Mouse (Mus musculus): ENCODE results near the gene Tmem221.

Tmem221 gene

DNA sequence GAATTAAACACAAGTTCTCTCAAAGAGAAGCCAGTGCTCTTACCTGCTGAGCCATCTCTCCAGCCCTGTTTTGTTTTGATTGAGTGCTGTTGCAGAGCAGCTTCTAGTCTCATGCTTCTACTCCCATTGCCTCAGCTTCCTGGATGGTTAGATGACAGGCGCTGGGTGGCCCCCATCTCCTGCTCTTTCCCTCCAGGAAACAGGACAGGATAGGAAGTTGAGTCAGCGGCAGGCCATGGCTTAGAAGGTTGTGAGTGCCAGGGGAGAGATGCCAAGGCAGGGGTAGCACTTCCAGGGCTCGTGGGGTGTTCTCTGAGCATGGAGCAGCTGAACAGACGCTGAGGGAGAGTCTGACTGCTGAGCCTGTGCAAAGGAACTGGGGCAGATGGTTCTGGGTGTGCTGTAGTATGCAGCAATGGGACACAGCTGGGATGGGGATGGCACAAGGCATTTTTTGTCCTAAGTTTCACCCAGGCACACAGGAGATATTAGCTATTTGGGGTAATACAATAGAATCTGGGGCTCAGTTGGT lies 19.3 kb upstream of the Tmem221 start:
- DNase-seq (ENCODE audit: low spot score in 2 of 2): no peak

DNA sequence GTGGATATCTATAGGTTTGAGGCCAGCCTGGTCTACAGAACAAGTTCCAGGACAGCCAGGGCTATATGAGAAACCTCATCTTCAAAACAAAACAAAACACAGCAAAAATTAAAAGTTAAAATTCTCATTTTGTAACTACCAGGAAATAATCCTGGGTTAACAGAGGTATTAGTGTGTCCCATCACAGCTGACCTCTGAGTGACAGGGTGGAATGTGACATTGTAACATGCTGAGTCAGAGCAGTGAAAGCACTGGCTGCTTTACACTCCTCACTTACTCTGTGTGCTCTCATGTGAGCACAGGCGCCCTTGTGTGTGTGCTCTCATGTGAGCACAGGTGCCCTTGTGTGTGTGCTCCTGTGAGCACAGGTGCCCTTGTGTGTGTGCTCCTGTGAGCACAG lies 16.3 kb upstream of the Tmem221 start:
- DNase-seq (ENCODE audit: low spot score in 2 of 2): no peak

DNA sequence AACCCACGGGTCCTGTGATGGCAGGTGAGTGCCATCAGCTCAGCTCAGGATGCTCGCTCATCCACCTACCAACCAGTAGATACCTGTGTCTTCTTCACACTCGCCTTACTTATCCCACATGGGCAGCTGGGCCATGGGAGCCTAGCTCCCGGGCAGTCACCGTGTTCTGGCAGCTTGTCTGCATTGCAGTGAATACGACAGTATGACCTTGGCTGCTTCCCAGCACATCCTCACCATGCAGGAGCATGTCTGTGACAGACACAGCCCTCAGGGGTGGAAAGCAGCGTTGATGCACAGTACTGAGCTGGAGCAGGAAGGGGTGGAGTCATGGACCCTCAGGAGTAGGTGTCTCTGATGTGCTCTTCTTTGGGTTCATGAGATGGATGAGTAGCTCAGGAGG lies 15.8 kb upstream of the Tmem221 start:
- DNase-seq (ENCODE audit: low spot score in 2 of 2): no peak

DNA sequence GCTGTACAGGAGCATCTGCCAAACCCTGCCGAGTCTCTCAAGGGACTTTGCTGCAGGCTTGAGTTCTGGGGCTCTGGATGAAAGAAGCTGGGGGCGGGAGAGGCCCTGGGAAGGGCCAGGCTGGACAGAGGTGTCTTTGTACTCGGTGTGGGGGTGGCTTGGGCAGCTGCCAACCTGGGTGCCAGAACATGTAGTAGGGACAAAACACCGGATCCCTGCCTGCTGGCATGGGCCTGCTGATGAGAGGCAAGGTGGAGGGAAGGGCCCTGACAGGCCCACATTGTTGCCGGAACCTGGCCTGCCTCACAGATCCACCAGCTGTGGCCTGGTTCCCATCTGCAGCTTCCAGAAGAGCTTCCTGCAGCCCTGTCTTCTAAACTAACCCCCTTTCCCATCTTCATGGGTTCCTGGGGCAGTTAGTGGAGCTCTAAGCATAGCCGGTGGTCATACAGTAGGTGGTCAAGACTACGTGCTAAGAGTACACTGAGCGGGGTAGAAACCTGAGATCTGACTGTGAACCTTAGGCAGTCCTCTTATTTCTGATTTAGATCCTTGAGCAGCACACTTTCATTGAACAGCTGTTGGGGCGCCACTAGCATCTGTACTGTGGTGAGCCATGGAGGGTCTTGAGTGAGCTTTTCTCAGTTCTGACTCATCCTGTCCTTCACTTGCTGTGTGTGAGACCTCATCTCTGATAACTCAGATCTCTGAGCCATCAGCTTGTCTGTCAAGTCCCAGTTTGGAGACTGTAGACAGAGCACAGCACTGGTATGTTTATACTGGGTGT lies 14.4 kb upstream of the Tmem221 start:
- DNase-seq (ENCODE audit: low spot score in 2 of 2): peak; percentile 82 to 84

DNA sequence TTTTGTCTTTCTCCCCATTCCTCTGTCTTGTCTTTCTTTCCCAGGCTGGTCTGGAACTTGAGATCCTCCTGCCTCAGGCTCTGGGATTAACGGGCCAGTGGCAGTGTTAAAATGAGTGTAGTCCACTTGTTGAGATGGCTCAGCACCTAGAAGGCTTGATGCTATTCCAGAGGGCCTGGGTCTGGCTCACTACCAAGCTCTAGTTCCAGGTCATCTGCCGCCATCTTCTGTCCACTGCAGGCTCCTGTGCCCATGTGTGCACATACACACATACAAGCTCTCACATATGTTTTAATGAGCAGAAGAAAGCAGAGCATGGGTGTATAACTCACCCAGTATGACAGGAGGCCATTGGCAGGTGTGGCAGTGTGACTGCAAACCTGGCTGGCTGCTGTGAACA lies 13.4 kb upstream of the Tmem221 start:
- DNase-seq (ENCODE audit: low spot score in 2 of 2): no peak

DNA sequence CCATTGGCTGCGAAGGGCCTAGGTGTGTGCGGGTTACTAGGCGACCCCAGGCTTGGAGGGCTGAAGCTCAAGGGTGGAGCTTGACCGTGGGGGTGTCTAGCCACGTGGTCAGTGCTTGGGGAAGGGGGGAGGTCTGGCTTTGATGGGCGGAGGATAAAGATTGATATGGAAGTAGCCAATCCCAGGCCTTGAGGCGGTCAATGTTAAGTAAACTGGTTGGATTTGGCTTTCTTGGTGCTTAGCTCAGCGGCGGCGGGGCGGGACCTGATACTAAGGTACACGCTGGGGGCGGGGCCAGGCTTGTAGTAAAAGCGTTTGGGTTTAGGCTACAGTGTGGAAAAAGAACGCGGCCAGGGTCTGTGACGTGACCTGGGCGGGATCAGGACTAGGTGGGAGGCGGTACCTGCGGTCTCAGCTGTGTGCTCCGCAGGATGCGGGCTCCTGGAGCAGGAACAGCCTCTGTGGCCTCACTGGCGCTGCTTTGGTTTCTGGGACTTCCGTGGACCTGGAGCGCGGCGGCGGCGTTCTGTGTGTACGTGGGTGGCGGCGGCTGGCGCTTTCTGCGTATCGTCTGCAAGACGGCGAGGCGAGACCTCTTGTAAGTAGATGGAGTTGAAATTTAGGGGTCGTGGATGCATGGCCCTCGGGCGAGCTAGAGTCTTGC lies 11.8 kb upstream of the Tmem221 start:
- DNase-seq (ENCODE audit: low spot score in 2 of 2): peak; percentile 97 to 98

DNA sequence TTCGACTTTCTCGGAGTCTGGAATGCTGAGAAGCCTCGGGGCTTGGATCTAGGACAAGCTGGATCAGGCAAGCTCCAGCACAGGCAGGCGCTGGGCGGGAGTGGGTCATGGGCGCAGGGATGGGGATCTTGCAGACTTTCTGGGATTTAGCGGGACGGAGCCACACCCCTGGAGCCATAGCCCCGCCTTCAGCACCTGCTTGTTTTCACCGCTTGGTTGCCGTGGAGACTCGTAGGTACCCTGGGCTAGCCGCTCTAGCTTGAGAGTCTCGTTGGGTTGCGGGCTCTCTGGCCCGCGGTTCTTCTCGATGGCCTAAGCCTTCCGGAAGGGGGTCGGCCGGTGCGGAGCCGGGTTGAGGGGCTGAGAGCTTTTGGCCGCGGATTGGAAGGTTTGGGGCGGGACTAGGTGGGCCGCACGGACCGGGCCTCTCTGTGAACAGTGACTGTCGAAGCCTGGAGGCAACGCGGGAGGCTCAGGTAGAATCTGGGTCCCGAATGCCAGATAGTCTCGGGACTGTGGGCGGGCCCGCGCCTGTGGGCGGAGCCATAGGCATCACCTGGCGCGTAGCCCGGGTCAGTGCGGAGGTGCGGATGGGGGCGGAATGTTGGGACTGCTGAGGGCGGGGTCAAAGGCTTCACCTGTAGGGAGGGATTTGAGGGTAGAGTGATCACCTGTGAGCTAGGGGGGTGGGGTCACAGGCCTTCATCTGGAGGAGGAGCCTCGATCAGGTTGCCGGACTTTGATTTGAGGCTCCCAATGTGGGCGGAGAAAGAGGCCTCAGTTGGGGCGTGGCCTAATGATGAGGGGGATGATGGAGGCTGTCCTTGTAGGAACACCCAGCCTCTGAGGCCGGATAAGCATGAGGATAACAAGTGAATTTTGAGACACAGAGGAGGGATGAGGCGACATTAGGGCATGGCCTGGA lies 11.0 kb upstream of the Tmem221 start:
- peak; percentile 86 to 91 for DNase-seq (ENCODE audit: low spot score in 2 of 2)

DNA sequence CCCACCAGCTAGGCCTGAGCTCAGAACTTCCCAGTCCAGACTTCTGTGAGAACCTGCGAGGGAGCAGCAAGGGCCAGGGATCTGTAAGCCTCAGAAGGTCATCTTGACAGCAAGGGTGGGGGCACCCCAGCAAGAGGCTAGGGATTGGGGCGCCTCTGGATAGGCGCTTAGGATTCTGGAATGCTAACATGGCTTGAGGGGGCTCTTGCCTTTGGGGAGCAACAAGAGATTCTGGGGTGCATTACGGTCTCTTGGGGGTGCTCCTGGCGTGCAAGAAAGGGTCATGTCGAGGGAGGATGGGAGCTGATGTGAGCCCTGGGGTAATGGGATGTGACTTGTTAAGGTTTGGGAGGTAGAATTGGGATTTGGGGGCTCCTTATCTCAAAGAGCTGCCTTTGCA lies 10.3 kb upstream of the Tmem221 start:
- DNase-seq (ENCODE audit: low spot score in 2 of 2): no peak

DNA sequence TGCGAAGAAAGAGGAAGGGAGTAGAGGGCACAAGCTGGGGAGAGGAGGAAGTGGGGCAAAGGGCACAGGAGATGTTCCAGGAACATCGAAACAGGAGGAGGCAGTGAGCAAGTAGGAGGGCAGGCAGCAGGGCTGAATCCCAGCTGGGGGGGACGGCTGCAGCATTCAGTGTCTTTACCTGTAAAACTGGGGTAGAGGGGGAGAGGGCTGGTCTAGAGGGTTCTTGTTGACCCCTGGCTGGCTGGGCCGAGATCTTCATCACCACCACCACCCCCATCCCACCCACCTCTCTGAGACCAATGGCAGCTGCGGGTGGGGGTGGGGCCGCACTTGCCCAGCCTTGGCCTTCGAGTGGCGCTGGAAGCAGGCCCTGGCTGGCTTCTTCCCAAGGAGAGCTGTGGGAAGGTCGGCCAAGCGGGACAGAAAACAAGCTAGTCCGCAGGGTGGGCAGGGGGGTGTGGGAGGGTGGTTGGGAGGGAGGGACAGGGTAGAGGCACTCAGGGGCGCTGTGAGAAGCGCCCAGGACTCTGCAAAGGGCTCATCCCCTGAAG lies 9.8 kb upstream of the Tmem221 start, which contains the start of gene Slc27a1:
TSS of gene Slc27a1 (plus strand) at position 496 of the 551 bp plus-strand sequence.
- peak; percentile 39 to 57 for DNase-seq (ENCODE audit: low spot score in 2 of 2)

DNA sequence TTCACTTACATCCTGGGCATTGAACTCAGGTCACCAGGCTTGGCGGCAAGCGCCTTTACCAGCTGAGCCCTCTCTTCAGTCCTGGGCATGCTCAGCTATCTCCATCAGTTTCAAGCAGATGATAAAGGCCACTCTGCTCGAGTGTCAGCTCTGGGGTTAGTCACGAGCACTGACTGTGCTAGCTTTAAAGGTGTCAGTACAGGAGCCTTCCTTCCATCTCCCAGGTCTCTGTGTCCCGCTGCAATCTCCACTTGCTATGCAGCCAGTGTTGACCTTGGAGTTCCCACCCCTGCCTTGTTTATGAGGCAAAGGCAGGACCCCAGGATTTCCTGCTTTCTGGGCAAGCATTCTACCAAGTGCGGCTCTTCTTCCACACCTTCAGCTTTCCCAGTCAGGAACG lies 8.9 kb upstream of the Tmem221 start:
- DNase-seq (ENCODE audit: low spot score in 2 of 2): no peak

DNA sequence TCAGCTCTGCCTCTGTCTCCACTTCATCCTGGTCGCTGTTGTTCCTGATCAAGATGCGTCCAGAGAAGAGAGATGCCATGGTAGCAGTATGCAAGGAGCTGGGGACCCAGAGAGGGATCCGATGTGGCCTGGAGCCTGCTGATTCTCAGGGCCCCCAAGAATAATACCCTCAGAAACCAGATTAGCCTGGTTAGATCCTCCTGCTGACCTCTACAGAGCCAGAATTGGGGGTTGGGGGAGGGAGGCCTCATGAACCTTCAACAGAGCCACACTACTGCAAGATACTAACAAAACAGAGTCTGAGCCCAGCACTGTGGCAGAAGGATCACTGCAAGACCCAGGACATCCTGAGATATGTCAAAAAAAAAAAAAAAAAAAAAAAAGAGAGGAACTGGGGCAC lies 7.8 kb upstream of the Tmem221 start, which contains the start of gene Nxnl1:
TSS of gene Nxnl1 (minus strand) at position 101 of the 400 bp plus-strand sequence.
- no peak for DNase-seq (ENCODE audit: low spot score in 2 of 2)

DNA sequence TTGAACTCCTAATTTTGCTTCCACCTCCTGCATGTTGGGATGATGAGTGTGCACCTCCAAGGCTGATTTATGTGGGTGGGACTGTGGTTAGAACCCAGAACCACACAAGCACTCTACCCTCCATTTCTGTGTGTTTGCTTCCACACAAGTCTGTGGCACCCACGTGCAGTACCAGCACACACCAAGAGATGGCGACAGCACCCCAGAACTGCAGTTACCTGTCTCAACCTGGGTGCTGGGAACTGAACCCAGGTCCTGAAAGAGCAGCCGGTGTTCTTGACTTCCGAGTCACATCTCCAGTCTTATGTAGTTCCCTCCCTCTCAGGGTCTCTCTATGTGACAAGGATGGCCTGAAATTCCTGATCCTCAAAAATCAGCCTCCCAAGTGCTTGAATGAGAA lies 5.3 kb upstream of the Tmem221 start:
- DNase-seq (ENCODE audit: low spot score in 2 of 2): no peak

DNA sequence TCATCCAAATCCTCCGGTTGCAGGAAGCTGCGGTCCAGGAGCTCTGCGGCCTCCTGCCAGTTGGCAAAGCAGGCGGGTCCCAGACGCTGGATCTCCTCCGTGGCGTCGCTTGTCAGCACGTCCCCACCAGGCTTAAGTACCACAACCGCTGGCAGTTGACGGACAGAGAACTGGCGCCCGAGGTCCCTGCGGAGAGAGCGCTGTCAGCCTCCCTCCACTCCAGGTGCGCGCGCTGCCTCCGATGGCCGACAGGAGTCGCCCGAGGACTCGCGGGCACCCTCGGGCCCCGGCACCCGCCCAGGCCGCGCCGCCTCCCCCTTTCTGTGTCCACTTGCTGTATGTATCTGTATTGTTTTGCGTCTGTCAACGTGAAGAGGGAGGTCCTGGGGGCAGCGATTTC lies 4.1 kb upstream of the Tmem221 start:
- DNase-seq (ENCODE audit: low spot score in 2 of 2): no peak

DNA sequence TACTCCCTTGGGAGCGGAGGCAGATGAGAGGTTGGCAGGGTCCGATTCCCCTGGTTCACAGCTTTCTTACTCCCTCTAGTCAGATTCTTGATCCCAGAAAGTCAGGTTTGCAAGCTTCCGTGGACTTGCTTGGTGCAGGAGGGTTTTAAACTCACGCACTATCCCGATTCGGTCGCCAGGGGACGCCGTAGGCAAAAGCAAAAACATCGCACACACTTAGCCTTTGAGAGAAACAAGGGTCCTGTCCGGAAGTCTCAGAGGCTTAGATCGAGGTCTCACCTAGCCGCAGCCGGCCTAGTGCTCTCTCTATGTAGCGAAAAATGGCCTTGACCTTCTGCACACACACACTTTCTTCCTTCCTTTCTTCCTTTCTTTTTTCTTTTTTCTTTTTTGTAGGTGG lies 2.7 kb upstream of the Tmem221 start:
- DNase-seq (ENCODE audit: low spot score in 2 of 2): no peak

DNA sequence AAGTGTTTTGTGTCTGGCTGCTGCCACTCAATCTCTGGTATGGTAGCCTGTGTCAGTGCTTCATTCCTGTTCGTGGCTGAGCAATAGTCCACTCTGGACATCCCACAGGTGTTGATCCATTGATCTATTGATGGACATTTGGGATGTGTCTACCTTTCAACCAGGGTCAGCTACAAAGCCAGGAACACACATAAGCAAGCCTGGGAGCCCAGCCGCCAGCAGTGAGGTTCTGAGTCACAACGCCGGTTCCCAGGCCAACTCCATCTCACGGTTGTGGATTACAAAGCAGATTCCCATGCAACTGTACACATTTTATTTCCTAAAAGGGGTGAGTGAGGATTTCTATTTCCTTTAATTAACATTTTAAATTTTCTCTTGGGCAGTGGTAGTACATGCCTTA lies 2.1 kb upstream of the Tmem221 start:
- DNase-seq (ENCODE audit: low spot score in 2 of 2): no peak

DNA sequence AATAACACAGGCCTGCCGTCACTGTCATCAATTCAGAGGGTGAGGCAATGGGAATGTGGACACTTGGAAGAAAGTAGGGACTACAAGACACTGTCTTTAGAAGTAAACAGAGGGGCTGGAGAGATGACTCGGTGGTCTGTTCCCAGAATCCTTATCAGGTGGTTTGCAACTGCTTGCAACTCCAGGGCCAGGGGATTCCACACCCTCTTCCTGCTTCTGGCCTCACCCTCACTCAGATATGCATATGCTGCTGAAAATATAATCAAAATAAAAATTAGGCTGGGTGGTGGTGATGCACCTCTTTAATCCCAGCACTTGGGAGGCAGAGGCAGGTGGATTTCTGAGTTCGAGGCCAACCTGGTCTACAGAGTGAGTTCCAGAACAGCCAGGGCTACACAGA lies 1.4 kb upstream of the Tmem221 start:
- DNase-seq (ENCODE audit: low spot score in 2 of 2): no peak

DNA sequence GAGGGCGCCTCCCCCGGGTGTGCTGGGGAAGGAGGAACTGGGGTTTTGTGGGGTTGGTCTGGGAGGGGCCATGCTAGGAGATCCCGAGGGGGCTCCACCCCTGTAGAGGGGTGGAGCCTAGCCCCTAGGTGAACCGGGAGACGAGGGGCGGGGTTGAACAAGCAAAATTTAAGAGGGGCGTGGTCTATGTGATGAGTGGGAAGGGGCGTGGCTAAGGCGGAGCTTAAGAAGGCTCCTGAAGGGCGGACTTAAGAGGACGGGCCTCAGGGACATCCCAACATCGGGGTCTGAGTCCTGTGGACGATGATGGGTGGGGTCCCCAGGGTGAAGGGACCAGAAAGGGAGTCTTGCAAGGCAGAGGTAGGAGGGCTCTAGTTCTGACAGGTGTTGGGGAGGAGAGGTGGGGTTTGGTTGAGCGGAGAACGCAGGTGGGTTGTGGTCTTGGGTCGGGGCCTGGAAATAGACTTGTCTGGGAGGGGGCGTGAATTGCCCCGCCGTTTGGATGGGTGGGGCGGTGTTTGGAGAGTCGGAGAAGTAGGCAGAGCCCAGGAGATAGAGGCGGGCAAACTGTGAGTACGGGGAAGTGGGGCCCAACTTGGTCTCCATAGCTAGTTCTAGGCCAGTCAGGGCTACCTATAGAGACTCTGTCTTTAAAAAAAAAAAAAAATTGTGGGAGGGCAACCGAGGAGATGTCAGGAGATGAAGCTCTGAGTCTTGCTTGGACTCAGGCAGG lies 453 bp upstream of the Tmem221 start:
- DNase-seq (ENCODE audit: low spot score in 2 of 2): no peak

DNA sequence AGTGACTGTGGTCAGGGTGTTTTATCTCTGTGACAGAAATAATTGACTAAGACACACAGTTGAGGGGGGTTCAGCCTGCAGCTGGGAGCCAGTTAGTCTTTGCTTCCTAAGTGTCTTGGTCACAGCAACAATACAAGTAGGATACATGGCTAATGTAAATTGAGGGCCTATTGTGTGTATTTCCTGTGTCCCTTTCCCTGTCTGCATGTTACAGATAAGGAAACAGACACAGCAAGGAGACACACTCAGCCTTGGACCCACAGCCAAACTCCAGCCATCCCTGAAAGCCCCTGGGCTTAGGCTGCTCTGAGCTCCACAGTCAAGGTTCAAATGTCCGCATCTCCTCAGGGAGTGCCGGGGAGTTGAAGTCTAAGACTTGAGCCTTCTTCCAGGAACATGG lies 4.0 kb downstream of the Tmem221 start:
- DNase-seq (ENCODE audit: low spot score in 2 of 2): no peak

DNA sequence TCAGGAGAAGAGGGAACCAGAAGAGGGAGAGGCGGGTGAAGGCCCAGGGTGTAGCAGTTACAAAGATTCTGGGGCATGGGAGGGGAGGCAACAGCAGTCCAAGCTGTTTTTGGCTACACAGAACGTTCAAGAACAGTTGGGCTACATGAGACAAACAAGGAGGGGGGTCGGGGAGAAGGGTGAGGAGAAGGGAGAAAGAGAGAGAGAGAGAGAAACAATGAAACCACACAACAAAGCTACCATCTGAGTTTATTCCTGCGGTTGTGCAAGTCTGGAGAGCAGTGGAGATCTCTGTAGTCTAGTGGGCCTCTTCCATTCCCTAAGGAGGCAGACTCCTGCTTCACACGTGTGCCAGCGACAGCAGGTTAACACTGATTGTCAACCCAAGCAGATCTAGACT lies 4.7 kb downstream of the Tmem221 start:
- DNase-seq (ENCODE audit: low spot score in 2 of 2): no peak

DNA sequence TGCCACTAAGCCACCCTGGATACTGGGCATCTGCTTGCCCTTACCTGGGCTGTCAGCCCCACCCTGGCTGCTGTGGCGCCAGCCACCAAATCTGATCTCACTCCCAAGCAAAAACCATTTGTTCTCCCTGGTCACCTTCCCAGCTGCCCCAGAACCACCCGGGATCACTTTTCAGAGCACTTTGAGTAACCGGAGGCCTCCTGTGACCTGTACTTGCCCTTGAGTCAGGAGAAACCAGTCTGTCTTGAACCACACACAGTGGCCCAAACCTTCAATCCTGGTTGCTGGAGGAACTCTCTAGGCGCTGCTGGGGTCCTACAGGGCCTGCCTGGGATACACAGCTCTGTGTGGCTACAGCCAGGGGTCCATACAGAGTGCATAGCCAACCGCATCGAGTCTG lies 5.9 kb downstream of the Tmem221 start:
- no peak for DNase-seq (ENCODE audit: low spot score in 2 of 2)

DNA sequence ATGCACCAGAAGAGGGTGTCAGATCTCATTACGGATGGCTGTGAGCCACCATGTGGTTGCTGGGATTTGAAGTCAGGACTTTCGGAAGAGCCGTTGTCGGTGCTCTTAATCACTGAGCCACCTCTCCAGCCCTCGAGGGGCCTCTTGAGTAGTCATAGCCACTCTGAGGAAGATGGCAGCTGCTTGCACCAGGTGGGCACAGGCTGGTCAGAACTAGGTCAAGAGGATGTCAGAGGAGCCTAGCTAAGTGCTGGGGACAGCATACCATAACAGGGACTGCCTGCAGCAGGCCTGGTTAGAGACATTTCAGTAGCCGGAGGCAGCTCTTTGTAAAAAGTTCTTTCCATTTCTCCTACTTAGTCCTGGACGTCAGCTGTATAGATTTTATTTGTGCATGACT lies 7.9 kb downstream of the Tmem221 start:
- no peak for DNase-seq (ENCODE audit: low spot score in 2 of 2)
